Mouse (Mus musculus) olfactory bulb, adult 2 months (tissue): ENCODE data around the gene Eva1b.

Experiments used
- CTCF ChIP-seq: fragments of 200-500 bp; IDR thresholded peaks from 2 replicates; pipeline ENCODE4 v1.5.1; 2012; ENCODE audit warnings: low read depth, mild to moderate bottlenecking, low read length, moderate library complexity; ENCODE audit not compliant: insufficient read depth
- POLR2A ChIP-seq: fragments of 200-500 bp; IDR thresholded peaks from 2 replicates; pipeline ENCODE4 v1.6.1; 2012; ENCODE audit warnings: mild to moderate bottlenecking, low read depth, low read length, moderate library complexity; ENCODE audit not compliant: insufficient read depth

DNA sequence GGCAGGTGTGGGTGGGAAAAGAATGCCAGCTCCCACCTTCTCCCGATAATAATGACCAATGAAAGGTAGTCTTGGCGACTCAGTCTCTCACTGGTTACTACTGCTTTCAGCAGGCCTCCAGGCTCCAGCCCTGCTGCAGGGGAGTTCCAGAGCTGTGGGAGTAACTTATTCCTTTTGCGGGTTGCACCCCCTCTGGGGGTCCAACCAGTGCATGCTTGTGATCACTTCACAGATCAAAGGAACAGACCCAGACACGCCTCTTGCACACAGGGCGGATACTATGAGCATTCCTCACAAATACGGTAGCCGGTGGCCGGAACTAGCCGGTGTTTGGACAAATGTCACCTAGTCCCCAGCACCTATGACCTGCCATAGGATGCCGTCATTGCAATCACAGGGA, 2.3 kb downstream of the Eva1b start:
- no peak for TF ChIP-seq POLR2A
- TF ChIP-seq CTCF = no peak
